Mouse (Mus musculus) heart, adult 2 months (tissue): ENCODE measurements around the gene Lmntd2.

Experiments used
- CTCF ChIP-seq: fragments of 200-600 bp; IDR thresholded peaks from 2 replicates; pipeline ENCODE4 v1.8.1; 2022; ENCODE audit warnings: antibody characterized with exemption, mild to moderate bottlenecking, moderate library complexity
- EP300 ChIP-seq: fragments of 200-500 bp; IDR thresholded peaks from 2 replicates; pipeline ENCODE4 v1.6.1; 2011; ENCODE audit warnings: low read depth, low read length, control low read depth; ENCODE audit not compliant: insufficient read depth

- no peak for TF ChIP-seq EP300
- no peak for TF ChIP-seq CTCF
Observed at GRCm38 (mm10) chr7:141261480-141261879, 47.6 kb upstream of the Lmntd2 start.
